Mouse (Mus musculus): ENCODE results near the gene Kmo. TPM values are rescaled to one million over a fixed set of nuclear protein-coding genes. Genes with fewer than 3 reads are reported as not detected.
A peak's percentile ranks its signal among the peaks of the same experiment; 100 is the strongest.

Kmo gene
- polyA plus RNA-seq, 1 experiment from 2014 or later: not detected

- Histone ChIP-seq H3K36me3 (ENCODE audit: control insufficient read depth, insufficient read depth, low read length) (no peaks in the 10 kb centered on the region), H3K27ac (ENCODE audit: low read depth, low read length) (no peak overlapping the region), H3K4me1 (ENCODE audit: control insufficient read depth, insufficient read depth, low read length) (no peaks in the 10 kb centered on the region), H3K4me2 (ENCODE audit: low read length) (no peak overlapping the region), H3K4me3 (ENCODE audit: low read depth, low read length) (no peak overlapping the region), H3K9ac (ENCODE audit: low read length) (no peak overlapping the region), H3K9me3 (replicated peaks; ENCODE audit: control insufficient read depth, low read length) (no peaks in the 10 kb centered on the region), H3K27me3 (replicated peaks; ENCODE audit: control insufficient read depth, insufficient read depth, low read length) (no peaks in the 10 kb centered on the region)
- ATAC-seq (no peak), DNase-seq (ENCODE audit: low spot score) (no peak)
- 76% methylated on average over 5 of the region's 5 CpGs for WGBS
These were observed 23.5 kb downstream of the Kmo start for GRCm38 (mm10) chr1:175643496-175644265.

- Histone ChIP-seq H3K27ac (ENCODE audit: low read depth, low read length) (no peak overlapping the region), H3K27me3 (replicated peaks; ENCODE audit: control insufficient read depth, insufficient read depth, low read length) (no peaks in the 10 kb centered on the region), H3K9ac (ENCODE audit: low read length) (no peak overlapping the region), H3K4me1 (ENCODE audit: control insufficient read depth, insufficient read depth, low read length) (no peaks in the 10 kb centered on the region), H3K4me3 (ENCODE audit: low read depth, low read length) (no peak overlapping the region), H3K9me3 (replicated peaks; ENCODE audit: control insufficient read depth, low read length) (no peaks in the 10 kb centered on the region), H3K4me2 (ENCODE audit: low read length) (no peak overlapping the region), H3K36me3 (ENCODE audit: control insufficient read depth, insufficient read depth, low read length) (no peaks in the 10 kb centered on the region)
- ATAC-seq (no peak), DNase-seq (ENCODE audit: low spot score) (no peak)
- 89% methylated on average over 9 of the region's 9 CpGs for WGBS
These were observed 26.8 kb downstream of the Kmo start for GRCm38 (mm10) chr1:175646952-175647351.

GRCm38 (mm10) chr1:175648615-175649014 lies 28.4 kb downstream of the Kmo start:
- DNase-seq (ENCODE audit: low spot score) (no peak), ATAC-seq (no peak)
- Histone ChIP-seq H3K4me3 (ENCODE audit: low read depth, low read length) (no peak overlapping the region), H3K27ac (ENCODE audit: low read depth, low read length) (no peak overlapping the region), H3K27me3 (replicated peaks; ENCODE audit: control insufficient read depth, insufficient read depth, low read length) (no peaks in the 10 kb centered on the region), H3K4me2 (ENCODE audit: low read length) (no peak overlapping the region), H3K4me1 (ENCODE audit: control insufficient read depth, insufficient read depth, low read length) (no peaks in the 10 kb centered on the region), H3K9ac (ENCODE audit: low read length) (no peak overlapping the region), H3K36me3 (ENCODE audit: control insufficient read depth, insufficient read depth, low read length) (no peaks in the 10 kb centered on the region), H3K9me3 (replicated peaks; ENCODE audit: control insufficient read depth, low read length) (no peaks in the 10 kb centered on the region)
- 89% methylated on average over 4 of the region's 4 CpGs for WGBS

GRCm38 (mm10) chr1:175659900-175660299 lies 39.7 kb downstream of the Kmo start:
- Histone ChIP-seq H3K9ac (ENCODE audit: low read length) (no peak overlapping the region), H3K4me3 (ENCODE audit: low read depth, low read length) (no peak overlapping the region), H3K27me3 (replicated peaks; ENCODE audit: control insufficient read depth, insufficient read depth, low read length) (no peaks in the 10 kb centered on the region), H3K4me1 (ENCODE audit: control insufficient read depth, insufficient read depth, low read length) (no peaks in the 10 kb centered on the region), H3K36me3 (ENCODE audit: control insufficient read depth, insufficient read depth, low read length) (no peaks in the 10 kb centered on the region), H3K27ac (ENCODE audit: low read depth, low read length) (no peak overlapping the region), H3K9me3 (replicated peaks; ENCODE audit: control insufficient read depth, low read length) (no peaks in the 10 kb centered on the region), H3K4me2 (ENCODE audit: low read length) (no peak overlapping the region)
- ATAC-seq (no peak), DNase-seq (ENCODE audit: low spot score) (no peak)
- WGBS: 97% methylated on average over 4 of the region's 4 CpGs

GRCm38 (mm10) chr1:175668666-175669405 lies 48.7 kb downstream of the Kmo start:
- H3K9ac ChIP-seq (ENCODE audit: low read length): no peak overlapping the region
- H3K4me3 ChIP-seq (ENCODE audit: low read depth, low read length): no peak overlapping the region
- H3K36me3 ChIP-seq (ENCODE audit: control insufficient read depth, insufficient read depth, low read length): no peaks in the 10 kb centered on the region
- peak; percentile 65 for ATAC-seq
- no peak overlapping the region for H3K27ac ChIP-seq (ENCODE audit: low read depth, low read length)
- H3K27me3 ChIP-seq (replicated peaks; ENCODE audit: control insufficient read depth, insufficient read depth, low read length): no peaks in the 10 kb centered on the region
- no peak overlapping the region for H3K4me2 ChIP-seq (ENCODE audit: low read length)
- WGBS: 78% methylated on average over 5 of the region's 5 CpGs
- peak; percentile 67 for DNase-seq (ENCODE audit: low spot score)
- no peaks in the 10 kb centered on the region for H3K4me1 ChIP-seq (ENCODE audit: control insufficient read depth, insufficient read depth, low read length)
- no peaks in the 10 kb centered on the region for H3K9me3 ChIP-seq (replicated peaks; ENCODE audit: control insufficient read depth, low read length)

GRCm38 (mm10) chr1:175669456-175669855 lies 49.3 kb downstream of the Kmo start:
- Histone ChIP-seq H3K4me1 (ENCODE audit: control insufficient read depth, insufficient read depth, low read length) (no peaks in the 10 kb centered on the region), H3K36me3 (ENCODE audit: control insufficient read depth, insufficient read depth, low read length) (no peaks in the 10 kb centered on the region), H3K9me3 (replicated peaks; ENCODE audit: control insufficient read depth, low read length) (no peaks in the 10 kb centered on the region), H3K9ac (ENCODE audit: low read length) (no peak overlapping the region), H3K27ac (ENCODE audit: low read depth, low read length) (no peak overlapping the region), H3K4me2 (ENCODE audit: low read length) (no peak overlapping the region), H3K4me3 (ENCODE audit: low read depth, low read length) (no peak overlapping the region), H3K27me3 (replicated peaks; ENCODE audit: control insufficient read depth, insufficient read depth, low read length) (no peaks in the 10 kb centered on the region)
- WGBS: 85% methylated on average over 3 of the region's 3 CpGs
- DNase-seq (ENCODE audit: low spot score) (no peak), ATAC-seq (0 out of 2 replicates have a peak, but pooled peaks have one; percentile 29)

GRCm38 (mm10) chr1:175670042-175670441 lies 49.9 kb downstream of the Kmo start:
- Histone ChIP-seq H3K27ac (ENCODE audit: low read depth, low read length) (no peak overlapping the region), H3K27me3 (replicated peaks; ENCODE audit: control insufficient read depth, insufficient read depth, low read length) (no peaks in the 10 kb centered on the region), H3K36me3 (ENCODE audit: control insufficient read depth, insufficient read depth, low read length) (no peaks in the 10 kb centered on the region), H3K4me1 (ENCODE audit: control insufficient read depth, insufficient read depth, low read length) (no peaks in the 10 kb centered on the region), H3K9ac (ENCODE audit: low read length) (no peak overlapping the region), H3K9me3 (replicated peaks; ENCODE audit: control insufficient read depth, low read length) (no peaks in the 10 kb centered on the region), H3K4me2 (ENCODE audit: low read length) (no peak overlapping the region), H3K4me3 (ENCODE audit: low read depth, low read length) (no peak overlapping the region)
- WGBS: 47% methylated on average over 7 of the region's 7 CpGs
- ATAC-seq: no peak
- DNase-seq (ENCODE audit: low spot score): no peak

- Histone ChIP-seq H3K27me3 (replicated peaks; ENCODE audit: control insufficient read depth, insufficient read depth, low read length) (no peaks in the 10 kb centered on the region), H3K4me3 (ENCODE audit: low read depth, low read length) (no peak overlapping the region), H3K4me1 (ENCODE audit: control insufficient read depth, insufficient read depth, low read length) (no peaks in the 10 kb centered on the region), H3K4me2 (ENCODE audit: low read length) (no peak overlapping the region), H3K9ac (ENCODE audit: low read length) (no peak overlapping the region), H3K27ac (ENCODE audit: low read depth, low read length) (no peak overlapping the region), H3K9me3 (replicated peaks; ENCODE audit: control insufficient read depth, low read length) (no peaks in the 10 kb centered on the region), H3K36me3 (ENCODE audit: control insufficient read depth, insufficient read depth, low read length) (no peaks in the 10 kb centered on the region)
- DNase-seq (ENCODE audit: low spot score): no peak
- WGBS: 55% methylated on average over 1 of the region's 1 CpGs
- no peak for ATAC-seq
These were observed 51.4 kb downstream of the Kmo start for GRCm38 (mm10) chr1:175671626-175672025.

Data from forebrain, embryonic 14.5 days (tissue).